Mouse (Mus musculus): ENCODE results near the gene Smarcd1.
"Not testable (repeated sequence)": the region's sequence is repeated elsewhere in the genome, so short reads cannot be mapped to it uniquely, and the experiment has no call there.

Smarcd1 gene

GRCm38 (mm10) chr15:99684156-99684555 lies 17.8 kb upstream of the Smarcd1 start:
- DNase-seq (ENCODE audit: low spot score) = no peak

- DNase-seq (ENCODE audit: low spot score) = no peak
Measured at GRCm38 (mm10) chr15:99688712-99689111, 13.2 kb upstream of the Smarcd1 start.

- no peak for DNase-seq (ENCODE audit: low spot score)
Measured at GRCm38 (mm10) chr15:99690924-99691323, 11.0 kb upstream of the Smarcd1 start.

- no peak for DNase-seq (ENCODE audit: low spot score)
Measured at GRCm38 (mm10) chr15:99691976-99692375, 10.0 kb upstream of the Smarcd1 start.

- no peak for DNase-seq (ENCODE audit: low spot score)
Measured at GRCm38 (mm10) chr15:99697309-99697708, 4.6 kb upstream of the Smarcd1 start.

GRCm38 (mm10) chr15:99698533-99699085 lies 3.3 kb upstream of the Smarcd1 start:
- DNase-seq (ENCODE audit: low spot score) = no peak

GRCm38 (mm10) chr15:99699715-99700114 lies 2.2 kb upstream of the Smarcd1 start:
- DNase-seq (ENCODE audit: low spot score) = no peak

- DNase-seq (ENCODE audit: low spot score) = no peak
Measured at GRCm38 (mm10) chr15:99700219-99701106, 1.5 kb upstream of the Smarcd1 start.

- DNase-seq (ENCODE audit: low spot score) = not testable (repeated sequence)
Measured at GRCm38 (mm10) chr15:99701640-99701998, 310 bp upstream of the Smarcd1 start.

- DNase-seq (ENCODE audit: low spot score) = no peak
Measured at GRCm38 (mm10) chr15:99703104-99703503, 1.2 kb downstream of the Smarcd1 start.

- DNase-seq (ENCODE audit: low spot score) = no peak
Measured at GRCm38 (mm10) chr15:99703676-99704040, 1.7 kb downstream of the Smarcd1 start.

GRCm38 (mm10) chr15:99704041-99704681 lies 2.2 kb downstream of the Smarcd1 start:
- no peak for DNase-seq (ENCODE audit: low spot score)

- no peak for DNase-seq (ENCODE audit: low spot score)
Measured at GRCm38 (mm10) chr15:99704881-99705280, 3.0 kb downstream of the Smarcd1 start.

GRCm38 (mm10) chr15:99705440-99706048 lies 3.6 kb downstream of the Smarcd1 start, which contains the start of gene Gm17349:
Gene Gm17349 (minus strand): TSS chr15:99705490.
- no peak for DNase-seq (ENCODE audit: low spot score)

GRCm38 (mm10) chr15:99708176-99708575 lies 6.2 kb downstream of the Smarcd1 start:
- DNase-seq (ENCODE audit: low spot score) = no peak

- DNase-seq (ENCODE audit: low spot score) = no peak
Measured at GRCm38 (mm10) chr15:99710221-99711190, 8.6 kb downstream of the Smarcd1 start.

- no peak for DNase-seq (ENCODE audit: low spot score)
Measured at GRCm38 (mm10) chr15:99711491-99711890, 9.6 kb downstream of the Smarcd1 start.

GRCm38 (mm10) chr15:99712666-99713559 lies 11.0 kb downstream of the Smarcd1 start:
- no peak for DNase-seq (ENCODE audit: low spot score)

- no peak for DNase-seq (ENCODE audit: low spot score)
Measured at GRCm38 (mm10) chr15:99713569-99713968, 11.6 kb downstream of the Smarcd1 start.

GRCm38 (mm10) chr15:99714206-99714605 lies 12.3 kb downstream of the Smarcd1 start:
- DNase-seq (ENCODE audit: low spot score) = peak; percentile 79
